Mouse (Mus musculus) embryonic facial prominence, embryonic 10.5 days (tissue): ENCODE data around the gene Epha5. TPM values are rescaled to one million over a fixed set of nuclear protein-coding genes. Genes with fewer than 3 reads are reported as not detected.

Experiments
- DNase-seq: peaks from one replicate; pipeline ENCODE4 v3.0.0-alpha.2; 2017; ENCODE audit warnings: low spot score
- H3K27ac ChIP-seq: fragments of 300-500 bp; sonication (generic); replicated peaks from 2 replicates; pipeline ENCODE4 v1.5.1; 2016; ENCODE audit warnings: mild to moderate bottlenecking
- H3K27me3 ChIP-seq: fragments of 300-500 bp; sonication (generic); replicated peaks from 2 replicates; pipeline ENCODE4 v1.6.1; 2016; ENCODE audit warnings: low read depth, mild to moderate bottlenecking; ENCODE audit not compliant: poor library complexity, severe bottlenecking
- H3K36me3 ChIP-seq: fragments of 300-500 bp; sonication (generic); replicated peaks from 2 replicates; pipeline ENCODE4 v1.6.1; 2016; ENCODE audit warnings: mild to moderate bottlenecking, moderate library complexity
- H3K4me1 ChIP-seq: fragments of 300-500 bp; sonication (generic); 2 replicates; pipeline ENCODE4 v1.6.1; 2016
- H3K4me3 ChIP-seq: fragments of 300-500 bp; sonication (generic); 2 replicates; pipeline ENCODE4 v1.5.1; 2016; ENCODE audit warnings: mild to moderate bottlenecking, moderate library complexity
- H3K9me3 ChIP-seq: fragments of 300-500 bp; sonication (generic); 2 replicates; pipeline ENCODE4 v1.6.1; 2016; ENCODE audit warnings: mild to moderate bottlenecking
- WGBS: fragments of 180-500 bp; shearing (Covaris S2); methylation state at CpG from one replicate; pipeline ENCODE4 v1.1.7; 2016; 5-methylcytosine and 5-hydroxymethylcytosine counted together
- polyA plus RNA-seq: library from polyadenylated mRNA; unstranded; fragments of >200 nt; fragmentation: Nextera tagmentation; extraction: Ambion mirVana; gene quantifications from 2 replicates; pipeline ENCODE4 v1.2.1, GENCODE M21; 2016

Epha5 gene
- polyA plus RNA-seq, 1 experiment from 2014 or later, result 4.3 TPM

DNA sequence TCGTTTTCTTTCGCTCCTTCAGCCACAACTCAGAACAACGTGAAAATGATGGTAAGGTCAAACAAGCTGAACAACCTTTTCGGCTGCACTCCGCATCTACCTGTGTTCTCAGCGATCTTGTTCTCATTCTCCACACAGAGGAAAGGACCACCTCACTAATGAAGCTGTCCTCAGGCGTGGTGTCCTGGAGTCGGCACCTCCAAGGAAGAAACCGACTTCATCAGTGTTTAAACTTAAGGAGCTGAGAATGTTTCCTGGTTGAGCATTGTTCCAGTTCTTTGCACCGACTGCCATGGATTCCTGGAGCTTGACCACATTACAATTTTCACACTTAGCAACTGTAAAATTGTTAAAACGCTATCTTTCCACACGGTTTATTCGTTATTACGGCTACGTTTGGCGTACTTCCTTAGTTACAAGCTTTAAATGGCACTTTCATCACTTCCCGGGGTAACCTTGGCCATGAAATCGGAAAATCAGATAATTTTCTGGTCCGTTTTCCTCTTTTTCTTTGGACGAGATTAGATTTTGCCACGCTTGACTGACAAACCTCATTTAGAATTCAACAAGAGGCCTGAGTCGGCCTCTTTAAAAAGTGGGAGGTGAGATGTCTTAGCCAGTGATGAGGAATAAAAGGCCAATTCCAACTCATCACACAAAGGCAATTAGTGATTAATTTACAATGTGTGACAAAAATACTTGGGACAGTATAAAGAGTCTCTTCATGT lies 135.7 kb downstream of the Epha5 start:
- no peak for DNase-seq
- H3K4me1 ChIP-seq, result no peaks in the 10 kb centered on the region
- no peaks in the 10 kb centered on the region for H3K9me3 ChIP-seq
- WGBS, result 63% methylated on average over 22 of the region's 22 CpGs
- H3K4me3 ChIP-seq, result no peak overlapping the region
- H3K27ac ChIP-seq, result no peak overlapping the region
- no peaks in the 10 kb centered on the region for H3K36me3 ChIP-seq
- no peaks in the 10 kb centered on the region for H3K27me3 ChIP-seq

- Histone ChIP-seq H3K4me1 (no peaks in the 10 kb centered on the region), H3K27ac (no peak overlapping the region), H3K27me3 (no peaks in the 10 kb centered on the region), H3K36me3 (no peaks in the 10 kb centered on the region), H3K9me3 (no peaks in the 10 kb centered on the region), H3K4me3 (no peak overlapping the region)
- DNase-seq, result no peak
- 98% methylated on average over 1 of the region's 1 CpGs for WGBS
Measured at GRCm38 (mm10) chr5:84276996-84277395, 140.2 kb downstream of the Epha5 start.

- 80% methylated on average over 4 of the region's 4 CpGs for WGBS
- Histone ChIP-seq H3K36me3 (no peaks in the 10 kb centered on the region), H3K4me1 (no peaks in the 10 kb centered on the region), H3K27me3 (no peaks in the 10 kb centered on the region), H3K4me3 (no peak overlapping the region), H3K27ac (no peak overlapping the region), H3K9me3 (no peaks in the 10 kb centered on the region)
- DNase-seq, result no peak
Measured at GRCm38 (mm10) chr5:84265407-84265806, 151.8 kb downstream of the Epha5 start.

GRCm38 (mm10) chr5:84263999-84264398 lies 153.2 kb downstream of the Epha5 start:
- Histone ChIP-seq H3K27ac (no peak overlapping the region), H3K4me1 (no peaks in the 10 kb centered on the region), H3K9me3 (no peaks in the 10 kb centered on the region), H3K4me3 (no peak overlapping the region), H3K27me3 (no peaks in the 10 kb centered on the region), H3K36me3 (no peaks in the 10 kb centered on the region)
- DNase-seq, result no peak
- WGBS, result 41% methylated on average over 6 of the region's 6 CpGs

DNA sequence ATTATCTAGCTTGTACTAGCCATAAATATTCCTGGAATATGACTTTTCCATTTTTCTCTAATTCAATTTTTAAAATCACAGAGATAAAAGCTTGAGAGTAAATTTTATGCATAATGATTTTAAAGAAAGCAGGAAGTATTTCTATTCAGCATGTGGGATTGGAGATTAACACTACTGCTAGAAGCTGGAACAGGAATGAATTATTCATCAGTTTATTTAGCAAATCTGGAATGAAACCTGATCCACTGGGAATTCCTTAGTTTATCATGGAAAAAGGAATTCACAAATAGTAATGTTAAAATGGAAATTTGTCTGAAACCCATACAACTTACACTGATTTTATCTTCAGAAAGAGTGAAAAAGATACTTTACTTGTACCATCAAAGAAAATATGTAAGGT lies 187.2 kb downstream of the Epha5 start:
- H3K27ac ChIP-seq, result no peak overlapping the region
- no peaks in the 10 kb centered on the region for H3K9me3 ChIP-seq
- no peaks in the 10 kb centered on the region for H3K4me1 ChIP-seq
- DNase-seq, result no peak
- H3K27me3 ChIP-seq, result no peaks in the 10 kb centered on the region
- no peak overlapping the region for H3K4me3 ChIP-seq
- no peaks in the 10 kb centered on the region for H3K36me3 ChIP-seq

DNA sequence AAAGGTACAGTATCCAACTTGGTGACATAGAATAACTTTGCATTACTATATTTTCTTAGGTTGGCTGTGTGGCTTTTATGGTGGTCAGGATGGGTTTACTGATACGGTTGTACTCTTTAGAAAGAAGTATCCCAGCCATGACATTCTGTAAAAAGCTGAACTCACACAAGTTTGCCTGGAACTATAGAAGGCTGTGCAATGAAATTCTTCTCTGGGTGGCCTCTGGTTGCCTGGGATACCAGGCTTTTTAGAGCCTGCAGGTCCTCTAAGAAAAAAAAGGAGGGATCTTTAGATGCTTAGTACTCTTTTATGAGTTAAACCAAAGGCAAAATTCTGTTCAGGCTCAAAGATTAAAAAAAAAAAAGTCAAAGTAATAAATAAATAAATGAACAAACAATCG lies 208.6 kb downstream of the Epha5 start:
- no peak for DNase-seq
- Histone ChIP-seq H3K27ac (no peak overlapping the region), H3K9me3 (no peaks in the 10 kb centered on the region), H3K36me3 (no peaks in the 10 kb centered on the region), H3K27me3 (no peaks in the 10 kb centered on the region), H3K4me1 (no peaks in the 10 kb centered on the region), H3K4me3 (no peak overlapping the region)
- 72% methylated on average over 2 of the region's 2 CpGs for WGBS

- no peaks in the 10 kb centered on the region for H3K9me3 ChIP-seq
- H3K27me3 ChIP-seq, result no peaks in the 10 kb centered on the region
- no peaks in the 10 kb centered on the region for H3K4me1 ChIP-seq
- no peak for DNase-seq
- no peak overlapping the region for H3K27ac ChIP-seq
- H3K36me3 ChIP-seq, result no peaks in the 10 kb centered on the region
- WGBS, result 85% methylated on average over 3 of the region's 3 CpGs
- H3K4me3 ChIP-seq, result no peak overlapping the region
Measured at GRCm38 (mm10) chr5:84193348-84193747, 223.8 kb downstream of the Epha5 start.

DNA sequence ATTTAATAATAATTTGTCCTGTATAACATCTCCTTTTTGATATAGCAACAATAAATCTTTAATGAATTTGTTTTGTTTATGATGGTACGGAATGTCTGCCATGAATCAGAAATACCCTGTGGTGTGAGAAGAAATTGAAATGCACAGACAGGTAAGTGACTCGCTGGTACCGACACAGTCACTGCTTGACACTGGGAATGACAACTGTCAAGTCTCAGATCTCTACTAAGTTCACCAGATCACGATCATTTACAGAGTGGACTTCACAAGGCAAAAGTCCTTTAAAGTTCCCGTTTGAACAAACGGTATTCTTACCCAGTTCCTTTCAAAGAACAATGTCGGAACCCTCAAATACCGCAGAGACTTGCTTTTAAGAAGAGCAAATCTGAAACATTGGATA lies 233.0 kb downstream of the Epha5 start:
- H3K36me3 ChIP-seq, result no peaks in the 10 kb centered on the region
- H3K4me1 ChIP-seq, result no peaks in the 10 kb centered on the region
- WGBS, result 93% methylated on average over 8 of the region's 8 CpGs
- no peaks in the 10 kb centered on the region for H3K9me3 ChIP-seq
- DNase-seq, result no peak
- H3K27me3 ChIP-seq, result no peaks in the 10 kb centered on the region
- H3K4me3 ChIP-seq, result no peak overlapping the region
- no peak overlapping the region for H3K27ac ChIP-seq

DNA sequence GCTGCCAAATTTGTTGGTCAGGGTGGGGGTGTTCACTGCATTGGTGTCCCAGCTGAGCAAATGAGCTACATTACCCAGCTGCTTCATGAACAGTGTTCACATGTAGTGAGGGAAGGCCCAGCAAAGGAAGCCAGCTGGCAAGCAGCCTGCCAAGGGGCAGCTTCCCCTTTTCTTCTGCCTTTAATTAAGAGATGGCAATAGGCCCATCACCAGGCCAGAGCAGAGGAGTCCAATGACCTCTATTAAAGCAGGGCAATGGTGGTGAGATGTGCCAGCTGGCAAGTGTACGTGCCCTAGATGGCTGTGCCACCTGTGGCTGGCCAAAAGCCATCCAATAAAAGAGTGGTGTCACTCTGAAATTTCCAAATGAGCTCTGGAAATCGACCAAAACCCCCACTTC lies 264.1 kb downstream of the Epha5 start:
- DNase-seq, result no peak
- no peaks in the 10 kb centered on the region for H3K27me3 ChIP-seq
- no peaks in the 10 kb centered on the region for H3K9me3 ChIP-seq
- H3K4me3 ChIP-seq, result no peak overlapping the region
- H3K4me1 ChIP-seq, result no peaks in the 10 kb centered on the region
- no peaks in the 10 kb centered on the region for H3K36me3 ChIP-seq
- WGBS, result 66% methylated on average over 2 of the region's 2 CpGs
- no peak overlapping the region for H3K27ac ChIP-seq

DNA sequence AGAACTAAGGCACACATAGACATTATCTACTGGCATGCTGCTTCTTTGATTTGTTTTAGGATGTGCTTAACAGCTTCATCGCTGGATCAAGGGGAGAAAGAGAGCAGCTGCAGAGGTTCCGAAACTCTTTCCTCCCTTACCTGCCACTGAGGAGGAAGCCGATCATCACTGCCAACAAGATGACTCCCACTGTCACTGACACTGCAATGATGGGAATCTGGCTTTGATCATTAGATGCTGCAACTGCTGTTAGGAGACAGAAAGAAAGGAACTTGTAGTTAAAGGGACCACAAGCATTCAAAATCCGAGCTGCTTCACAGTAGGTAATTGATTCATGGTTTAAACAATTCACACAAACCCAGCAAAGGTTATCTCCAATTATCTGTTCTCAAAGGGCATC lies 275.0 kb downstream of the Epha5 start:
- Histone ChIP-seq H3K27me3 (no peaks in the 10 kb centered on the region), H3K36me3 (no peaks in the 10 kb centered on the region), H3K4me3 (no peak overlapping the region), H3K9me3 (no peaks in the 10 kb centered on the region), H3K27ac (no peak overlapping the region), H3K4me1 (no peaks in the 10 kb centered on the region)
- no peak for DNase-seq
- WGBS, result 52% methylated on average over 4 of the region's 4 CpGs

GRCm38 (mm10) chr5:84095947-84096346 lies 321.2 kb downstream of the Epha5 start:
- DNase-seq, result no peak
- Histone ChIP-seq H3K4me1 (no peaks in the 10 kb centered on the region), H3K36me3 (no peaks in the 10 kb centered on the region), H3K27ac (no peak overlapping the region), H3K4me3 (no peak overlapping the region), H3K27me3 (no peaks in the 10 kb centered on the region), H3K9me3 (no peaks in the 10 kb centered on the region)
- WGBS, result 88% methylated on average over 11 of the region's 11 CpGs

DNA sequence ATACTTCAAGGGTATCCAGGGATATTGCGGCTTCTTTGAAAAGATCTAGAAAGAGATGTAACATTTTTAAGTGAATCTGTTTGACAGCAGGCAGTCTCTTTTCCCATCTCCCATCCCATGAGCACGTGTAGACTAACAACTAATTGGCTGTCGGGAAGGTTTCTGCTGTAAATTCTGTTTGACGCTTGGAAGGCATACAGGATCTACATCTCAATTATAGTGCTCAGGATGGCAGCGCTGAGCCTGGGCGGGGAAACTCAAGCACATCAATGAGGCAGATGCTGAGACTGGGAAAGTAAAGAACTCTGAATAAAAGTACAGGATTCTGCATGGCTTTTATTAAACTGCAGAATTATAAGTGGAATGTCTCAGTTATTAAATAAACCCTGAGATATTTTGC lies 335.9 kb downstream of the Epha5 start:
- no peak for DNase-seq
- H3K9me3 ChIP-seq, result no peaks in the 10 kb centered on the region
- H3K36me3 ChIP-seq, result no peaks in the 10 kb centered on the region
- no peaks in the 10 kb centered on the region for H3K27me3 ChIP-seq
- H3K4me3 ChIP-seq, result no peak overlapping the region
- H3K4me1 ChIP-seq, result no peaks in the 10 kb centered on the region
- 66% methylated on average over 6 of the region's 6 CpGs for WGBS
- no peak overlapping the region for H3K27ac ChIP-seq

DNA sequence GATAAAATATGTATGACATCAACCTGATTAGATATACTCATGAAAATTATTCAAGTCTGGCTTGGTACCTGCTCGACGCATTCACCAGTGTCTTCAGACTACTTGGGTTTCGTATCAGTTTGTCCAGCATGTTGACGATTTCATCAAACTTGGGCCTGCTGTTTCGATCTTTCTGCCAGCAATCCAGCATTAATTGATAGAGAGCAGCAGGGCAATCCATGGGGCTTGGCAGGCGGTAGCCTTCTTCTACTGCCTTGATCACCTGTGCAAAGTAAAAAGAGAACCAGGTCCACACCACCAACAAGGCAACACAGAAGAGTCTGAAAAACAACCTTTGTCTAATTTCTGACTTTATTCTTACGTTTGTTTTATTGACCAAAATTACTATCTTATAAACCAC lies 346.2 kb downstream of the Epha5 start:
- no peak for DNase-seq
- no peak overlapping the region for H3K4me3 ChIP-seq

More for the DNA sequence above, 346.2 kb downstream of the Epha5 start:
- H3K9me3 ChIP-seq, result no peaks in the 10 kb centered on the region
- no peaks in the 10 kb centered on the region for H3K27me3 ChIP-seq
- no peaks in the 10 kb centered on the region for H3K36me3 ChIP-seq
- H3K27ac ChIP-seq, result no peak overlapping the region
- 88% methylated on average over 7 of the region's 7 CpGs for whole genome bisulfite sequencing
- H3K4me1 ChIP-seq, result no peaks in the 10 kb centered on the region
